Comparison of ENCODE assay signal across 8 mouse cellular contexts in genomic region chr7:126928384-126929037, GRCm38 (mm10). TPM values are rescaled to one million over a fixed set of nuclear protein-coding genes. Genes with fewer than 3 reads are reported as not detected.
DNase-seq lines count a peak whose midpoint lies in the region; ATAC-seq and TF ChIP-seq lines count a peak whose summit lies in the region.

TSS of gene Kctd13 (plus strand) at chr7:126928879.

- peak within 1 kb of the TSS; percentile 81 for H3K27ac ChIP-seq in gastrocnemius, adult 2 months
- peak within 1 kb of the TSS; percentile 79 for H3K27ac ChIP-seq in hindbrain, postnatal 0 days

- WGBS in hindbrain, postnatal 0 days = 3% methylated on average over 56 of the region's 56 CpGs

- TF ChIP-seq CTCF in gastrocnemius, adult 2 months (IDR thresholded peaks at IDR 0.05) = no peak
- TF ChIP-seq CTCF in hindbrain, postnatal 0 days (IDR thresholded peaks at IDR 0.05; ENCODE audit: low read depth) = no peak

- peak; percentile 98 for ATAC-seq in hindbrain, postnatal 0 days
- peak; percentile 79 for ATAC-seq in megakaryocyte progenitor cell, adult 5-6 weeks (replicated peaks; ENCODE audit: poor library complexity)

- 0 out of 2 replicates have a peak, but pooled peaks cover 6% of the 10 kb centered on the region for H3K4me1 ChIP-seq in hindbrain, postnatal 0 days (ENCODE audit: insufficient read depth, low read length)

- peak within 1 kb of the TSS; percentile 68 for H3K9ac ChIP-seq in hindbrain, postnatal 0 days (replicated peaks; ENCODE audit: low read length)

- peak within 1 kb of the TSS; percentile 98 for H3K4me3 ChIP-seq in gastrocnemius, adult 2 months
- H3K4me3 ChIP-seq in hindbrain, postnatal 0 days (ENCODE audit: low read length) = peak within 1 kb of the TSS; percentile 68

- intact Hi-C loops in gastrocnemius, adult 2 months (cut with DNase I) = loop anchor here (2.0 kb wide), 1 partner anchor 30 kb away; no protein-coding TSS in a partner anchor

- H3K4me2 ChIP-seq in hindbrain, postnatal 0 days (ENCODE audit: low read depth, low read length) = peak within 1 kb of the TSS; percentile 98

- no peaks in the 10 kb centered on the region for H3K27me3 ChIP-seq in hindbrain, postnatal 0 days (ENCODE audit: insufficient read depth, low read length)

- peaks cover 3% of the 10 kb centered on the region; the same call in 1 of the 2 replicates for H3K36me3 ChIP-seq in hindbrain, postnatal 0 days (ENCODE audit: insufficient read depth, low read length)

- no peaks in the 10 kb centered on the region for H3K9me3 ChIP-seq in hindbrain, postnatal 0 days (ENCODE audit: low read length)

- peak; percentile 95 for DNase-seq in ZHBTc4 (ENCODE audit: low read depth, low spot score)
- peak; percentile 80 to 92 for DNase-seq in cerebellum, postnatal 4 days (ENCODE audit: low spot score in 2 of 2)
- DNase-seq in gastrocnemius, adult 2 months = peak; percentile 96
- peak; percentile 96 for DNase-seq in hindbrain, postnatal 0 days (ENCODE audit: low spot score)
- DNase-seq in left cerebral cortex, adult 9 months (ENCODE audit: low spot score in 2 of 2) = peak; percentile 80 to 92
- DNase-seq in right cerebral cortex, postnatal 14 days = peak; percentile 90
- peak; percentile 90 to 92 for DNase-seq in urinary bladder, postnatal 36 days (ENCODE audit: low spot score in 2 of 2)

RNA-seq across cellular contexts. Expression of gene Kctd13, which starts in this region (rescaled TPM):
- total RNA-seq in gastrocnemius, adult 2 months (2021) = 1 to 10 TPM; 2.5 to 2.9 TPM
- total RNA-seq in hindbrain, postnatal 0 days (2014; rRNA removed) = 113 and 128 TPM in 2 replicates
- polyA plus RNA-seq in hindbrain, postnatal 0 days (2015; fragmentation: Nextera tagmentation; extraction: Ambion mirVana) = 124 and 129 TPM in 2 replicates
- total RNA-seq in megakaryocyte progenitor cell, adult 5-6 weeks (2015) = 6.6 and 11.5 TPM in 2 replicates
- 8.9 and 13.2 TPM in 2 replicates for total RNA-seq in megakaryocyte progenitor cell, adult 5-6 weeks (2017)

Comparison
In these comparisons a context has a peak if more than half of its experiments do, and no peak if none do; other contexts are left out.
1. Peak in every context shown above with its lines: DNase-seq, ATAC-seq, H3K4me3 ChIP-seq and H3K27ac ChIP-seq.